Mouse (Mus musculus): ENCODE measurements around the gene Gm13279.
"Not testable (repeated sequence)": the region's sequence is repeated elsewhere in the genome, so short reads cannot be mapped to it uniquely, and the experiment has no call there.

GRCm38 (mm10) chr4:88761776-88762175 lies 35.4 kb upstream of the Gm13279 start:
- not testable (repeated sequence) for TF ChIP-seq POLR2A (IDR thresholded peaks at IDR 0.05; ENCODE audit: borderline replicate concordance, insufficient read depth, low read length); CTCF (IDR thresholded peaks at IDR 0.05; ENCODE audit: borderline replicate concordance, insufficient read depth, low read depth, low read length)

Data from cerebellum, adult 2 months (tissue).